Mouse (Mus musculus) T-cell, adult 2 months (primary cell): ENCODE measurements around the gene 1500015O10Rik.

ENCODE experiments used
- DNase-seq: peaks from one replicate; pipeline ENCODE4 v3.0.0; 2022; ENCODE audit warnings: low spot score

The 1500015O10Rik gene

GRCm38 (mm10) chr1:43730491-43730924, at the start of gene 1500015O10Rik:
TSS of gene 1500015O10Rik (plus strand) at chr1:43730602.
- DNase-seq = no peak

GRCm38 (mm10) chr1:43689983-43690382, 40.4 kb upstream of the 1500015O10Rik start:
- DNase-seq = no peak

GRCm38 (mm10) chr1:43690507-43690906, 39.9 kb upstream of the 1500015O10Rik start:
- no peak for DNase-seq

- DNase-seq = no peak
Observed at GRCm38 (mm10) chr1:43694076-43694475, 36.3 kb upstream of the 1500015O10Rik start.

GRCm38 (mm10) chr1:43694851-43695545, 35.4 kb upstream of the 1500015O10Rik start:
- no peak for DNase-seq

- no peak for DNase-seq
Observed at GRCm38 (mm10) chr1:43698577-43699000, 31.8 kb upstream of the 1500015O10Rik start.

- no peak for DNase-seq
Observed at GRCm38 (mm10) chr1:43714841-43715240, 15.6 kb upstream of the 1500015O10Rik start.

- no peak for DNase-seq
Observed at GRCm38 (mm10) chr1:43717967-43718366, 12.4 kb upstream of the 1500015O10Rik start.

- no peak for DNase-seq
Observed at GRCm38 (mm10) chr1:43718793-43719192, 11.6 kb upstream of the 1500015O10Rik start.

- DNase-seq = no peak
Observed at GRCm38 (mm10) chr1:43722459-43722858, 7.9 kb upstream of the 1500015O10Rik start.

GRCm38 (mm10) chr1:43732100-43732499, 1.7 kb downstream of the 1500015O10Rik start:
- no peak for DNase-seq

GRCm38 (mm10) chr1:43732657-43733056, 2.3 kb downstream of the 1500015O10Rik start:
- DNase-seq = no peak

- DNase-seq = no peak
Observed at GRCm38 (mm10) chr1:43737812-43738518, 7.6 kb downstream of the 1500015O10Rik start.

GRCm38 (mm10) chr1:43738519-43738894, 8.1 kb downstream of the 1500015O10Rik start:
- no peak for DNase-seq

- no peak for DNase-seq
Observed at GRCm38 (mm10) chr1:43754448-43755312, 24.3 kb downstream of the 1500015O10Rik start.

- no peak for DNase-seq
Observed at GRCm38 (mm10) chr1:43760085-43760484, 29.7 kb downstream of the 1500015O10Rik start.

- DNase-seq = no peak
Observed at GRCm38 (mm10) chr1:43764481-43764880, 34.1 kb downstream of the 1500015O10Rik start.

GRCm38 (mm10) chr1:43766328-43766727, 35.9 kb downstream of the 1500015O10Rik start:
- no peak for DNase-seq

- DNase-seq = peak; percentile 76
Observed at GRCm38 (mm10) chr1:43768385-43768990, 38.1 kb downstream of the 1500015O10Rik start.

GRCm38 (mm10) chr1:43769348-43769747, 38.9 kb downstream of the 1500015O10Rik start:
- no peak for DNase-seq

- DNase-seq = no peak
Observed at GRCm38 (mm10) chr1:43770032-43770431, 39.6 kb downstream of the 1500015O10Rik start.

GRCm38 (mm10) chr1:43772694-43773093, 42.3 kb downstream of the 1500015O10Rik start:
- no peak for DNase-seq
